Mouse (Mus musculus) megakaryocyte, embryonic 14.5 days (primary cell): ENCODE measurements around the gene Ugp2.

Experiments used
- FLI1 ChIP-seq: IDR thresholded peaks from 2 replicates; pipeline ENCODE4 v1.6.1; 2012; ENCODE audit warnings: low read length, inconsistent platforms, mixed read lengths
- GATA1 ChIP-seq: IDR thresholded peaks from 3 replicates; pipeline ENCODE4 v1.6.1; 2012; ENCODE audit warnings: mixed read lengths, low read length, inconsistent platforms, borderline replicate concordance

DNA sequence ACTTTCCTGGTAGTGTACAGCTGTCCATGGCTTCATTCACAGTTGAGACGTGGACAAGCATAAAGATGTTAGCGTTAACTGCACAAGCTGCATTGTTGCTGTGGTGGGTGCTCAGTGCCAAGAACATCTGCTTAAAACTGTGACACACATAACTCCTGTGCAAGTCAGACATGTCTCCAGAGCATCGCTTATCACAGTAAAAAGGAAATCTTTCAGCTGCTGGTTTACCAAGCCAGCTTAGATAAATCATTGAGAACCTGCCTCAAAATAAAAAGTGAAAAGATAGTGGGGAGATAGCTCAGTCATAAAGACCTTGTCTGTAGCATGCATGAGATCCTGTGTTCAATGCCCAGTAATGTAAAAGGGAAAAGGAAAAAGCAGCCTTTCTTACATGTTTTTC lies 84.6 kb downstream of the Ugp2 start:
- no peak for TF ChIP-seq GATA1
- TF ChIP-seq FLI1, result no peak
